Mouse (Mus musculus) kidney, adult 18-20 months (tissue): ENCODE measurements around the gene Nphs1.
A peak's percentile ranks its signal among the peaks of the same experiment; 100 is the strongest.

Source experiments
- DNase-seq: peaks from one replicate; pipeline ENCODE4 v3.0.0; 2021

The Nphs1 gene

GRCm38 (mm10) chr7:30457629-30458330 lies at the start of gene Nphs1, which contains the start of gene Kirrel2:
Nphs1 (plus strand) TSS chr7:30458315.
Kirrel2 (minus strand) TSS chr7:30457690.
- DNase-seq = no peak

DNA sequence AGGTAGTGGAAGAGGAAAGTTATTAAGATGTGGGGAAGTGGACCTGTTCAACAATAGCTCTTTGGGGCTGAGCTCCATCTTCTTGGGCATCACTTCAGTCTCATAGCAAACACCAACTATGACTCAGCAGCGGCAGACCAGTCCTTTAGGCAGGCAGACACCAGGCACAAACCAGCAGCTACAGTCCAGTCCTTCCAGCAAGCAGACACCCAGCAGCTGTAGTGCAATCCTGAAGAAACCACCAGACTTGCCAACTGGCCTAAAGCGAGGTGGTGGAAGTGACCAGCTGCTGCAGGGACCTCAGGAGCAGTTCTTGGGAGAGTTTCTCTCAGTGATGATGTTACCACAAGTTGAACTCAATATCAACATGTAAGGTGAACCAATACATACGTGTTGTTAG lies 49.5 kb upstream of the Nphs1 start:
- DNase-seq = no peak

DNA sequence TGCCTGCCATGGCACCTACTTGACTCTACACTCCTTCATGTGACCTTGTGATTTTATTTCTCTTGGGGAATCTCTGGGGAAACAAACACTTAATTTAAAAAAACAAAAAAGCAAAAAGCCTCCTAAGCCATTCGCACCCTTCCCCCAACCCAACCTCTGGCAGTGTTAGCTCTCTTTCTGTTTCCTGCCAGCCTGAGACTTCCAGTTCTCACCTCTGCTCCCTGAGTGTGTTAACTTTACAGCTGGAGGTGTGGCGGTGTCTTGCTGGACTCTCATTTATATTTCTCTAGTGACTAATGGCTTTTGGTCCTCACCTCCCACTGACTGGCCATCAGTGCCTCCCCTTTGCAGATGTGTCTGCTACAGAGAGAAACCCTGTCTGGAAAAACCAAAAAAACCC lies 48.3 kb upstream of the Nphs1 start:
- DNase-seq = no peak

DNA sequence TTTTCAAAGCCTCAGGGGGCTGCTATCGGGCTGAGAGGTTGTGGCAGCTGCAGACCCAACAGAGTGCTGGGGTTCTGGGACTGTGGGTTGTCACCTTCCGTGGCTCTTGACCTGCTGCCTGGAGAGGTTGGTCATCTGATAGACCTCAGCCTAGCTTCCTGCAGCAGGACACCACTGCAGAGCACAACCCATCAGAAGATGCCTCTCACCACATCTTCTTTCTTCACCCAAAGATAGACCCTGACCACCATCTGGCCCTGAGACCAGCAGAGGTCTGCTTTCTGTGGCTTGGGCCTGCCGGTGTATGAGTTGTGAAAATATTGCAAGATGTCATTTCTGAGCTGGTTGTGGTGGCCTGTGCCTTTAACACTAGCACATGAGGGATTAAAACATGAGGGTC lies 47.1 kb upstream of the Nphs1 start:
- no peak for DNase-seq

DNA sequence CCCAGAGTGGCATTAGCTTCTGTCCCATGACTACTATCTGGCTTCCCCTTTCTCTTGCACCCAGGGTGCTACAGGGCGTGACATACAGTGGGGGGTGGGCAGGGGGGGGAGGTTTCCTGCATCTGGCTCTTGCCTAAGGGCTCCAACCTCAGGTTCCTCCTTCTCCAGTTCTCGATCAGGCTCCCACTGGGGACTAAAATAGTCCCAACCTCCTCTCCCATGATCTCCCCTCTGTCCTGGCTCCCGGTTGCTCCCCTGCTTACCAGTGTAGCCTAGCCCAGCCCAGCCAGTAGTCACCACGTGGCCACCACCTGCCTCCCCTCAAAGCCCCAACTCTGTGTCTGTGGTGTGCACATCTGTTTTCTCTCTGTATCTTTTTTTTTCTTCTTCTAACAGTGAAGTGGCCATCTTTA lies 45.4 kb upstream of the Nphs1 start:
- no peak for DNase-seq

- DNase-seq = no peak
Measured at GRCm38 (mm10) chr7:30413596-30413995, 44.5 kb upstream of the Nphs1 start, which contains the start of gene Tyrobp. Tyrobp (plus strand) TSS chr7:30413760.

DNA sequence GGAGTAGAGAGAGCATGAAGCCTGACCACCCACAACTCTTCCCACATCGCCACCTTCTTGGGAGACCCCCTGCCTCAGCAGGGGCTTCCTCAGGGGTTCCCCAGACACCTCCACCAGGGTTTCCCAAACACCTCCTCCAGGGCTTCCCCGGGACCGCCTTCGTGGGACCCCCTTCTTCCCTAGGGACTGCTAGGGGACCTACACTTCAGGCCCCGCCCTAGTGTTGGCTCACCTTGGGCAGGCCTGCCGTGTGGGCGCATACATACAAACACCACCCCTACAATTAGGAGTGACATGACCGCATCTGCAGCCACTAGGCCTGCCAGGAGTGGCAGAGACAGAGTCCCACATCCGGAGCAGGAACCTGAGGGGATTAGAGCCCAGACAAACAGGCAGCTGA lies 40.3 kb upstream of the Nphs1 start:
- DNase-seq = no peak

DNA sequence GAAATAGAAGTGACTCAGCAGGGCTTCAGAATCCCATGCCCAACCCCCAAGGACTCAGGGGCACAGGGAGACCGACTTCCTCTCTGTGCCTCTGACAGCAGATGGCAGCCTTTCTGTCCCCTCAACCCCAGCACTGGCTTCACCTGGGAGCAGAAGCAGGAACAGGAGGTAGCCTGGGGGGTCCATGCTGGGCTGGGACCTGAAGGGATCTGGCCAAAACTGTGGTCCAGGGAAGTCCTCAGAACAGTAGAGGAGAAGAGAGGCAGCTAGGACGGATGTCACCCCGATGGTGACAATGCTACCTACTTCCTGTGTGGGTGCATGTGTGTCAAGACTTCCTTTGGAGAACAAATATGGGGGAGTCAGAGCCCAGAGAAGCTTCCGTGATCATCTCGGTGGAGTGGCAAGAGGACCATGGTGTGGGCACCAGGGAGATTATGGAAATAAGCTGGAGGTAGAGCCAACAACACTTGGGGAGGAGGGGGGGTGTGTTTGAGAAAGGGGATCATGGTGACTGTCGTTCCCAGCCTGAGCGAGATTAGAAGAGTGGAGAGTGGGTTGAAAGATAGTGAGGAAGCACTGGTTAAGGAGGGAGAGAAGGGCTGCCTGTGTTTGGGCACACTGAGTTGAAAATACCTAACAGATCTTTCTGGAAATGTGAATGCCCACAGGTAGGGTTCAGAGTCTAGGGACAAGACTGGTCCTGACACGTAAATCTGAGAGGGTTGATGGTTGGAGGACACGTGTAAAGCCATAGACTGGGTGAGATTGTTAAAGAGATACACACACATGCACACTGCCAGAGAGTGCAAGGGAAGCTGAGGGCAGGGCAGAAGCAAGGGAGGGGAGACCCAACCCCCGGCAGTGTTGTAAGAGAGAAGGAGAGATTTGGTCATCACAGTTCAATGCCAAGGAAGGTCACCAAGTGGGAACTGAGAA lies 38.3 kb upstream of the Nphs1 start, which contains the start of gene Hcst:
TSS of gene Hcst (minus strand) at position 294 of the 939 bp plus-strand sequence.
- no peak for DNase-seq

GRCm38 (mm10) chr7:30420673-30421072 lies 37.4 kb upstream of the Nphs1 start:
- DNase-seq = no peak

DNA sequence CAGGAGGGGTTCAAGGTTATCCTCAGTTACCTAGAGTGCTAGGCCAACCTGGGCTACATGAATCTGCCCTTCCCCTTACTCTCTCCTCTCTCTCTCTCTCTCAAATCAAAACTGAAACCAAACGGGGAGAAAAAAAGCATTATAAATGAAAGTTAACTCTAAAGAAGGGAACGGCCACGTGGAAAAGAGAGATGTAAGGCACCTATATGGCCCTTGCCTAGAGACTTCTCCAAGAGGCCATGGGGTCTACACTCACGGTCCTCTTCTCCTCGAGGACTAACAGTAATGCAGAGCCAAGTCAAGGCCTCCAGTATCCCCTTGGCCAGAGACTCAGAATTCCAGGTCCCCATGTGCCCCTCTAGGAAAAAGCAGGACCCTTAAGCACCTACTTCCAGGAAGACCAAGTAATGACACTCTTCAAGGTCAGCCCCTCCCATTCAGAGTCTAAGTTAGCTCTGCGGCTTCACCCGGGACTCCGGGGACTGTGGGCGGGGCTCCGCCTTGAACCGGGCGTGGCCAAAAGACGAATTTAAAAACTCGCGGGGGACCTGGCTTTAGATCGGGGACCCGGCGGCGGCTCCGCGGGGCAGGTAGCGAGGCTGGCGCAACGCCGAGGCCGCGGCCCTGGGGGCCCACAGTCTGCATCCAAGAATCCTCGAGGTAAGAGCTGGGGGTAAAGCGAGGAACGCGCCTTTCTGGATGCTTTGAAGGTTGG lies 36.8 kb upstream of the Nphs1 start, which contains the start of gene Nfkbid:
TSS of gene Nfkbid (plus strand) at position 558 of the 715 bp plus-strand sequence.
- peak; percentile 76 for DNase-seq

DNA sequence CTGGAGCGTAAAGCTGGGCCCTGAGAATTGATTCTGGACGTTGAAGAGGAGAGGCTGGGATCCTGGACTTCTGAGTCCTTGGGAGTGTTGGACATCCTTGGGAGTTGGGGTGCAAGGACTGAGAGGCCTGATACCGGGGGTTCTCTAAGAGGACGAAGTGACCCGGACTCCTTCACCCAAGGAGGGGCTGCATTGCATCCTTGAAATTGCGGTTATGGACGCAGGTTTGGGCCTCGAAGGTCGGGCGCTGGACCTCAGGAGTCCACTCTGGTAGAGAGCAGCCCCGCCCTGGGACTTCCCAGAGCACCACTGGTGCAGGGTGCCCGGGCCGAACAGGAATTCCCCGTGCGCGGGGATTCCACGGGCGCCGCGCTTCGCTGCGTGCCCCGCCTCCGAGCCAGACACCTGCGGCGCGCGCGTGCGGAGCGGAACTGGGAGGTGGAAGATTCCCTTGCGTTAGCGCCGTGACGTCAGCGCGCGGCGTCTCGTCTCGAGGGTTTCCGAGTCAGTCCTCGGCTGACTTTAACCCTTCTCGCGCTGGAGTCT lies 36.2 kb upstream of the Nphs1 start:
- DNase-seq = peak; percentile 87

DNA sequence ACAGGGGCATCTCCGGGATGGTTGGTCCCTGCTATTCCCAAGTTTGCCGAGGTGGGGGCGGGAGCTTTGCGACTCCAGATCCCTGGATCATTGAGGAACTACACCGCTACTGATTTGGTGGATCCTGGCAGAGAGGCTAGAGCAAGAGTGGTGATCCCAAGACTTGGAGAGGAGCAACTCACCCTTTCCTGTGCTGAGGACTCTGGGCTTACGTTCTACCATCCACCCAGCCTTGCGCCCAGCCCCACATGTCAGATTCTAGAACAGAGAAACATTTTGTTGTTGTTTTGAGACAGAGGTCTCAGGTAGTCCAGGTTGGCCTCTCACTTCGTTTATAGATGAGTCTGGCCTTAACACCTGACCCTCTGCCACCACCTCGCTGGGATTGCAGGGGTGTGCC lies 35.6 kb upstream of the Nphs1 start:
- DNase-seq = no peak

GRCm38 (mm10) chr7:30423071-30423641 lies 35.0 kb upstream of the Nphs1 start:
- DNase-seq = peak; percentile 25

DNA sequence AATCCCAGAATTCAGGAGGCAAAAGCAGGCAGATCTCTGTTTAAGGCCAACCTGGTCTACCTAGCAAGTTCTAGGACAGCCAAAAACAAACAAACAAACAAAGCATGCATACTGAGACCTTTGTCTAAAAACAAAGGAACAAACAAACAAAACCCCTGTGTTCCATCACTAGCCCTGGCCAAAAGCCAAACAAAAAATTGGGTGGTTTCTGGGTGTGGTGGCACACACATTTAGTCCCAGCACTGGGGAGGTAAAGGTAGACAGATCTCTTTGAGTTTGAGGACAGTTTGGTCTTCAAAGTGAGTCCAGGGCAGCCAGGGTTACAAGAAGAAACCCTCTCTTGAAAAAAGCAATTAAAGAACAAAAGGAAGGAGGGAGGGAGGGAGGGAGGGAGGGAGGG lies 28.8 kb upstream of the Nphs1 start:
- no peak for DNase-seq

DNA sequence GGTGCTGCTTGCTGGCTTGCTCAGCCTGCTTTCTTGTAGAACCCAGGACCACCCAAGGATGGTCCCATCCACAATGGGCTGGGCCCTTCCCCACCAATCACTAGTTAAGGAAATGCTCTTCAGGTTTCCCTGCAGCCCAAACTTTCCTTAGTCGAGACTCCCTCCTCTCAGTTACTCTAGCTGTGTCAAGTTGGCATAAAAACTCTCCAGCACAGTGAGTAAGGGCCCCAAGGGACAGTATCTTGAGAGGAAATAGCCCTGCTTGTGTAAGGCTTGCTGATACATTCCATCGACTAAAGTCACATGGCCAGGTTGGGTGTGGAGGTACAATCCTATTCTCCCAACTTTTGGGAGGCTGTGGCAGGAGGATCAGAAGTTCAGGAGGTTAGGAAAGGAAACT lies 27.9 kb upstream of the Nphs1 start:
- DNase-seq = no peak

GRCm38 (mm10) chr7:30431793-30432192 lies 26.3 kb upstream of the Nphs1 start:
- DNase-seq = peak; percentile 52

DNA sequence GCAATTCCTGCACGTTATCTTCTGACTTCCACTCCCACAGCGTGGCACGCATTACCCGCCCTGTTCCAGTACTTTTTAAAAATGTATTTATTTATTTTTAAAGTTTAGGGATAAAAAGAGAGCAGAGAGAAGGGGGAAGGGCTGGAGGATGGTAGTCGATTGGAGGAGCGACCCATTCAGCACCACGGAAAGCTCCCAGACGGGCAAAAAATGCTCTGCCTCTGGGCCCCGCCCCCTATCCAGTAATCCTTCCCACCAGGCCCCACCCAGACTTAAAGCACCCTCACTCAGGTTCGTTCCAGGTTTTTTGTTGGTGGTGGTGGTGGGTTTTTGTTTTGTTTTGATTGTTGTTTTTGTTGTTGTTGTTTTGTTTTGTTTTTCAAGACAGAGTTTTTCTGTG lies 23.9 kb upstream of the Nphs1 start:
- peak; percentile 60 for DNase-seq

DNA sequence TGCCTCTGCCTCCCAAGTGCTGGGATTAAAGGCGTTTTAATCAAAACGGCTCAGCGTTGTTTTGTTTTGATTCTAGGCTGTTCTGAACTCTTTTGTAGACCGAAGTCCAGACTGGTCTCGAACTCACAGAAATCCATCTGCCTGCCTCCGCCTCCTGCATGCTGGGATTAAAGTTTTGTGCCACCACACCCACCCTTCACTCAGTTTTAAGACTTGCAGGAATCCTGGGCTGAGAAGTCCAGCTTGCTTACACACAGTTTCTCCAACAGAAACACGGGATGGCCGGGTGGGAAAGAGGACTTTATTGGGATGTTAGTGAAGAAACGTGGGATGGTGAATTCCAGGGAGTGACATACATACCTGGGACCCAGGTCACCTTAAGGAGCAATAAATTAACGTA lies 23.4 kb upstream of the Nphs1 start:
- no peak for DNase-seq

GRCm38 (mm10) chr7:30435156-30435555 lies 23.0 kb upstream of the Nphs1 start:
- DNase-seq = no peak

GRCm38 (mm10) chr7:30436879-30437278 lies 21.2 kb upstream of the Nphs1 start:
- no peak for DNase-seq

GRCm38 (mm10) chr7:30439734-30440133 lies 18.4 kb upstream of the Nphs1 start:
- no peak for DNase-seq

GRCm38 (mm10) chr7:30440697-30441096 lies 17.4 kb upstream of the Nphs1 start:
- peak; percentile 56 for DNase-seq
